Mouse (Mus musculus) spleen, postnatal 4 days (tissue): Measurements from ENCODE around the gene Mical2.
A peak's percentile ranks its signal among the peaks of the same experiment; 100 is the strongest.

ENCODE experiments used
- DNase-seq, 2 experiments: peaks; one replicate each; pipeline ENCODE4 v3.0.0; 2022; ENCODE audit warnings: low spot score in 2 of 2

Mical2 gene

DNA sequence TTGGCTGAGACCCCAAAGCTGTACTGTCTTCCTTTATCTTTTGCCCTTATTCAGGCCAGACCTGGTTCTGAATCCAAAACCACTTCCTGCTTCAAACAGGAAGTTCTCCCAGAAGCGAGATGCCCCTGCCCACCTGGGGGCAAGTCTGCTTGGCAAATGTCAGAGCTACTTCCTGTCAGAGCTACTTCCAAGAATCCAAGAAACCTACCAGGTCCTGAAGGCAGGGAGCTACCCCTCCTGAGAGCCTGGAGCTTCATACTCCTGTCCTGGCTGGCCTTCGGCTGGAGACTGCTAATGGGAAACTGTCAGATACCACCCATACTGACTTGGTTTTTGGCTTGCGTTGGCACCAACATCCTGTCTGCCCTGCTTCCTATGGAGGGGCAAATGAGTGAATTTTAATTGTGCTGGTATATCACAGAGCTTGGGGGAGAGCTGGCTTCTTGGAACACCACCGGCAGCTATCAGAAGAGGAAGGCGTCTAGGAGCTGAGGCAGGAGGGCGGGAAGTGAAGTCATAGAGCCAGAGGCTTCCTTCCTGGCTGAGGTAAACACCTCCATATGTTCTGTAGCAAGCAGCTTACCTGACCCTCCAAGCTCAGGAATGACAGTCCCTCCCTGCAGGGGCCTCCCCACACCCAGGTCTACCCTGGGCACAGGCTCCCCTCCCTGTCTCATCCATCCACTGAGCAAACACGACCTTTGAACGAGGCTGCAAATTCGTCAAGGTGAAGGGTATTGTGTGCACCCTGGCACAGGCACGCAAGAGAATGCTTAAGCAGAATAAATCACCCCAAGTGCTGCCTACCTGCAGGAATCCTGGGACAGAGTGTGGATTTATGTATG lies 17.1 kb upstream of the Mical2 start:
- no peak for DNase-seq

DNA sequence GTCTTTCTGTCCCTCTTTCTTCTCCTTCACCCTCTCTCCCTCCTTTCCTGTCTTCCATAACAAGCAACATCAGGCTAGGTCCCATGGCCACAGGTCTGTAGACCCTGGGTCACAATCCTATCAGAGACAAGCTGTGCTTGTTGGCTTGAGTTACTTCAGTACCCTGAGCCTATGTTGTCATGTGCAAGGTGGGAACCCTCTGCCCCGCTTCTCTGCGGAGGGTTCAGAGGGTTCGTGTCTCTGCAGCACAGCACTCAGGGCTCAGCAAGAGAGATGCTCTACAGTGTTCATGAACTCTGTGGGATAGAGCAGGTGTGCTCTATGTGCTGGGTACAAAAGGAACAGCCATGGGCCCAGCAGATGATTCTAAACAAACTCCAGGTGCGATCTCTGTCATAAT lies 16.0 kb upstream of the Mical2 start:
- DNase-seq, result no peak

DNA sequence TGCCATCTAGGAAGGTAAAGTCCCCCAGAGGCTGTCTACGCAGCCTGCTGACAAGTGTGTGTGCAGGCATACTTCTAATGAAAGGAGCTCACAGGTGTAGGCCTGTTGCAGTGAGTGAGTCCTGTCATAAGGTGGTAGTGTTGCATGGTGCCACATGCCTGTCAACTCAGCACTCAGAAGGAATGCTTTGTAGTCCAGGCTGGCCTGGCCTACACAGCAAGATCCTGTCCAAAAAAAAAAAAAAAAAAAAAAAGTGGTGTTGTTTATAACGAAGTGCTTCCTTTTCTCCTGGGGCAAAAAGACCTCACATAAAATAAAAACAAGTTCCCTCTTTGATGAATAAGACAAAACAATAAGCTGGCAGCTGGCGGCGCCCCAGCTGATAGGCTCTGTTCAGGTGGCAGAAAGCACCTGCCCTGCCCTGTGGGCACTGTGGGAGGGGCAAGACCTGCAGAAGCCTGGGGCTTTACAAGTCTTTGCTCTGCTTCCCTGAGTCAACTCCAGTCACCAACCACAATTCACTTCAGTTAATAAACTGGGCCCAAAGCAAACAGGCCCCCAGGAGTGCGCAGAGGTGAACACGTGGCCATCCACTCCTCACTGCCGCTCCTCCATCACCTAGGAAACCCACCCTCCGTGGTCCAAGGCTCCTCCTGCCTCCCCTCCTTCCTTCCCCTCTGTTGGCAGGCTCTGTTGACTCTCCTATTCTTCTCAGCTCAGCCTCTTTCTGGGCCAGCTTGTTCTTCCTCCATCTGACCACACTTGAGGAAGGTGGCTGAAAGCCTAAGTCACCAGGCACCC lies 12.5 kb upstream of the Mical2 start:
- DNase-seq, result no peak

DNA sequence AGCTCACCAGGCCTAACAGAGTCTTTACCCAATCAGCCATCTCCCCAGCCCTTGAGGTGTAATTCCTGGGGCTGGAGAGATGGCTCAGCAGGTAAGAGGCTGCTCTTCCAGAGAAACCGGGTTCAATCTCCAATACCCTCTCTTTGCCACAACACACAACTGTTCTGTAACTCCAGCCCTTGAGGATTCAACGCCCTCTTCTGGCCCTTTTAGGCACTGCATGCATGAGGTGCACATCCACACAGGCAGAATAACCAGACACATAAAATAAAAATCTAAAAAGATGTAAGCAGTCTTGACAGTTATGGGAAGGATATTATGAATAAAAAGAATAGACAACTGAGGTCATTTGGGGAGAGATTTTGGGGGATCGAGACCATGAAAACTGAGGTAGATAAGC lies 9.8 kb upstream of the Mical2 start:
- DNase-seq, result no peak

DNA sequence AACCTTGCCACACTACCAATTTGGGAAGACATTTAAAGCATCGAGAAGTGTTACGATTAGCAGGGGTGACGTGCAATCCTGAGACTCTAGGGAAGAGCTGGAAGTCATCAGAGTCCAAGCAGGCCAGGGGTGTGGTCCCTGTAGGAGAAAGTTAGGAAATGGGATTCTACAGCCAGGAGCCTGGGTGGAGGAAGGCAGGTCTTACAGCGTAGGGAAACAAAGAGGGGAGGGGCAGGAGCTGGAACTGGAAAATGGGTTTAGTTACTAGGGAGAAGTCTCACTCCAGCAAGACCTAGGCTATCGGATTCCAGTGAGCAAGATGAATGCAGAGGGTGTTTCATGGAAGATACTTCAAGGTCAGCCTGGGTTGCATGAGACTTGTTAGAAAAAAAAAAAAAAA lies 8.9 kb upstream of the Mical2 start:
- DNase-seq, result no peak

DNA sequence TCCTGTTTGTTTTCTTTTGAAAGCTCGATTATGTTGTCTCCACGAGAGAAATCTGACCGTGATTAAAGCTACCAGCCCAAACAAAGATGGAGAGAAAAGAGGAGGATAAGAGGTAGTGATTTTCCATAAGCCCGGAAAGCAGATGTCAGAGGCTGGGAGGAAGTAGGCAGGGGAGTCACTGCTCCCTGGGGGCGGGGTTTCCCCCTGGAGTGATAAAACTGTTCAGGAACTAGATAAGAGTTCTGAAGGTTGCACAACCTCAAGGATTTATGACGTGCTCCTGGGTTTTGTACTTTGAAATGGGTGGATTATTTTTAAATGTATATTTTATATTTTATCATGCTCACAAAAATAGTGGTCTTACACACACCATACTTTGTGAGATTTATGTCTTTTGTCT lies 8.4 kb upstream of the Mical2 start:
- DNase-seq, result no peak

DNA sequence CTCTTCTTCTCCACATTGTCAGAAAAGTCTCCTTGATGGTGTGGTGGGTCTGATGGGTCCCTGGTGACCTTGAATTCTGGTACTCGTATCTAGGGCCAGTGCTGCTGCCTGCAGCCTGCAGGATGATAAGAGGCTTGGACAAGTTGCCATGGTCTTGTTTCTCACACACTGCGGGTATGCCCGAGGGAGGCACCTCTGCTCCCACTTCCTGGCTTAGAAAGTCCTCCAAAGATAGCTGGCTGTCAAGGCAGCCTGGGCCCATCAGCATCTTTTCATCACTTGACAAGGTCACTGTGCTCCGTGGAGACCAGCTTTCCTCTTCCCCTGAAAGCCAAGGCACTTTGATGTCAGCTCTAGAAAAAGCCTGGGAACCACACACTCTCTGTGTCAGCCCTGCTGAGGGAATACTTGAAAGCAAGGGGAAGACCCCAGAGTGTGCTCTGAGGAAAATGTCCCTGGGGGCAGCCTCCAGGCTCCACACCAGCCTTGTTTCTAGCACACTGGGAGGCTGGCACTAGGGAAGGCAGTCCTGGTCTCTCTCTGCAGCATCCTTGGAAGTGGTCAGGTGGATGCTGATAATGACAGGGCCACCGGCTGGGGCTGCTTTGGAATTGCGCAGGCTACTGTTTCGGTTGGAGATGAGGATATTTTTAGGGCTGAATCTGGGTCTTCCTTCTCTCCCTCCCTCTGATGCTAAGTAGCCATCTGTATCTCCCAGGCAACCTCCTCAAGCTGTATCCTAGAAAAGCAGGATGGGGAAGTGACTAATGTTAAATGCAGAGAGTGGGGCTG lies 2.7 kb upstream of the Mical2 start:
- no peak for DNase-seq

DNA sequence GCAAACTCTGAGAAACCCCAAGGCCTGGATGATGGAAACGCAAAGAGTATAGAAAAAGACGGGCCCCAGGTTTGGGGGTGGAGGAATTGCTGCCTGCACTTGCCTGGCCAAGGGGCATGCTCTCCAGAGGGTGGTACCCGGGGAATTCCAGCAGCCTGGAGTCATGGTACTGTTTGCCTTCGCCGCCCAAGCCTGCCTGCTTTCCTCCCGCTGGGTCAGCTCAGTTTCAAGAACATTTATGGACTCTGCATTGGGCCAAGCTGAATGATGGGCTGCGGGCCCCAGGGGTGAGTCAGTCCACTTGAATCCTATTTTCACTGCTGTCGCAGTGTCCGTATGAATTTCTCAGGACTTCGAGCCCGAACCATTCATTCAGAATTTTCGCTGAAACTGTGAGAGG lies 802 bp upstream of the Mical2 start:
- no peak for DNase-seq

DNA sequence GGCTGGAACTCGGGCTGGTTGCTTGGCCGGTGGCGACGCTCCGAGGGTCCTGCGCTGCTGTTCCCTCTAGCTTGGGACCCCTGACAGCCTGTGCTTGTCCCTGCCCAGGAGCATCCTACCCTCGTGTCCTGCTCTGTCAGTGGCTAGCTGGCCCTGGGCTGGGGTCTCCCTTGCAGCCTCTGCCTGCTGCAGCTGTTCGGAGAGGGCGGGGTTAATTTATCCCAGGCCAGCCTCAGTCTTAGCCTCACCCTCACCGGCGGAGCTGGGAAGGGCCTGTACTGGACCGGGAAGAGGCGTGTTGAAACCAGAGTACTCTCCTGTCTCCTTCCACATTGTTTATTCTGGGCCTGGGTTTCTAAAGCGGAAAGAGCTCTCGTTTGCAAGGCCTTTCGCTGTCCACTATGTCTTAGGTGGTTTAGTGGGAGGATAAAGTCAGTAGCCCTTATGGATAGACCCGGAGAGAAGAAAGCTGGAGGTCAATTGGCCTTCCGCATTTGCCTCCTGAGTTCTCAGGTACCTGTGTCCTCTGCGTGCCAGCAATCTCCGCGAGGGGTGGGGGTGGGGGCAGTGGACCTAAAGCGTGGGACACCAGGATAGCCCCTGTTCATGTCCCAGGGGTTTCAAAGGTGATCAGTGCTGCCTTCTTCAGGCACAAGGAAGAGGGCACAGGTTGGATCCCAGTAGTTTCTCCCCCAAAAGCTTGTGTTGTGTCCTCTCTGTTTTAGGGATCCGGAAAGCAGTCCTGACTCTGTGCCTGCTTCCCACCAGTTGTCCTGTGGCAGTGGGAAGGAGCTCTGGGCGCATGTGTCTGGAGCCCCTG lies 1.0 kb downstream of the Mical2 start:
- DNase-seq, result no peak

DNA sequence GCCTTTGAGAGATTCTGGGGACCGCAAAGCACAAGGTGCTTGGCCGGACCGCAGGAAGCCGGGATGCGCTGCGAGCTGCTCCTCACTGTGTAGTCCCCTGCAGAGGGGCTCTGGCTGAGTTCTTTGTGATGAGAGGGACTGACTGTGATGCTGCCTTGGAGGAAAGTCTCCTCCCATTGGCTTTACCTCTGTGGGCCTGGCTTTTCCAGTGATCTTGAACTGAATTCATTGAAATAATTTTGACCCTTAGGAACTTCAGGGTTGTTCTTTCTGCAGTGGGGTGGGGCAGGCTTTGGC lies 1.6 kb downstream of the Mical2 start:
- DNase-seq, result no peak

DNA sequence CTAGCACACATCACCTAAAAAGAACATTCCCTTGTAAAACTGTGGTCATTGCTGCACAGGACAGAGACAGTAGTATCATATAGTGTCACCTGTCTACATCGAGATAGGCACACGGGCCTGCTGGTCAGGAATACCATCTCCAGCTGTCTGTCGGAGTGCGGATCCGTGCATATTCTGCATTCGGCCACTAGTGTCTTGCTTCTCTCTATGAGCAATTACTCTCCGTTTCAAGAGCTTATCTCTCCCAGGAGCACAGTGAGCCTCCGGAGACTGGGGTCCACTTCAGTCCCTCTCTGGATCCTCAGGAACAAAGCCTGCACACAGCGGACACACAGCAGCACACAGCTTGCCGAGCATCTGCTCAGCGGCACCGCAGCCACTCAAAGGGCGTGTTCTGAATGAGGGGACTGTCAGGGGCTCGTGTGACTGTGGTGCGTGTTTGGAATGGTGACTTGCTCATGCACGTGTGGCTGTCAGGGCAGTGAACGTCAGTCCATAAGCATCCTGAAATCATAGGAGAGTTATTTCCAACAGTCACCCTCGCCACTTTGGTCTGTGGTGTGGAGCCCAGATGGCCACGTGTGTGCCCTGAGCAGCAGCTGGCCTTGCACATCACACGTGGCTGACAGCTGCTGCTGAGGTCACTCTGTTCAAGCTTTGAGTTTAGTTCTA lies 3.3 kb downstream of the Mical2 start:
- DNase-seq, result no peak

DNA sequence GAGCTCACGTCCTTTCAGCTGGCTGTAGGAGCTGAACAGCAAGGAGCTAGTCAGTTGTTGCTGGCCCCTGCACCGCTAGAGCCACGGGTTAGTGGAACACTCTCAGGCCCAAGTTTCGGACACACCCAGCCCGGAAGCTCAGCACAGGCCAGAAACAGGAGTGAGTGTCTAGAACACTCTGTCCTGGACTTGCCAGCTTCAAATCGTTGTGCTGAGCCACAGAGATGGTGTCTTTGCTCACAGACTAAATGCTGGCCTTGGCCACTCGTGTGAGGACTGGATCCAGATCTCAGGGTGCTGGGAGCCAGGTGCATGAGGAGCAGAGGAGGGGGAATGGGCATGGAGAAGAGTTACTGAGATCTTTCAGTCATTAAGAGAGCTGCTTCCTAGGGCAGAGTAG lies 6.1 kb downstream of the Mical2 start:
- no peak for DNase-seq

DNA sequence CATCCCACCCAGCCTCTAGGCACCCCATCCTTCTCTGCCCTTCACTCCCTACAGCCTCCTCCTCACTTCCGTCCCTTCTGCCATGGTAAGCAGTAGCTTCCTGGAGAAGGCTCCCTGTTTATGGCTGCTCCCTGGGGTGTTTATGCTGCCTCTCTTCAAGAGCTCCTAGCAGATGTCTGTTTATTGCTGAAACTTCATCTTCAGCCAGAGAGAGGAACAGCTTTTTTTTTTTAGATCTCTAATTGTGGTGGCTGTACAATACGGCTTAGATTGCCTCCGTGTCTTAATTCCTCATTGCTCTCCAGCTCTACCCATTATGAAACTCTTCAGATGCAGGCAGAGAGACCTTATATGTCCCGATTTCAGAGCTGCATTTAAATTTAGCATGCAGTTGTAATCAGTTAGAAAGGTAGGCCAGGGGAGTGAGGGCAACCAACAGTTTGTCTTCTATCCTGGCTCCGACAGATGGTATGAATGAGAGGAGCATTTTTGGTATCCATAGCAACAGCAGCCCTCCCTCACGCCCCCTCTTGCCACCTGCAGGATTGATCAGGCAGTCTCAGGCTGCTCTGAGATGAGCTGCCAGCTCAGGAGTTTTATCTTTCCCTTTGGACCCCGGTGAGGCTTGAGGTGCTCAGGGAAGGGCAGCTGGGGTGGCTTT lies 7.8 kb downstream of the Mical2 start:
- DNase-seq, result no peak

DNA sequence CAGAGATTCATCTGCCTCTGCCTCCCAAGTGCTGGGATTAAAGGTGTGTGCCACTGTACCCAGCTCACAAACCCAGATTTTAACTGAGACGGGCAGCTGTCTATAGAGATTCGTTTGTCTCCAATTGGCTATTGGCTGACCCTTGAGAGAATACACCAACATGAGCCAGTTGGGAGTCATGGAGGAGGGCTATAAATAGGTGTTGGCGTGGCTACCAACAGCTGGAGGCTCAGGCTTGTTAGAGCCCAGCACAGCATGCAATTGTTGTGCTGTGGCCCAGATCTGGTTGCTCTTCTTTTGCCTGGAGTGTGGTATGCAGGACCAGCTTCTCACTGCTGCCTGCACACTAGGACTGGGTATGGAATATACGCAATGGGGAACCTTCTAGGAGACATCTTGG lies 8.8 kb downstream of the Mical2 start:
- DNase-seq, result no peak

DNA sequence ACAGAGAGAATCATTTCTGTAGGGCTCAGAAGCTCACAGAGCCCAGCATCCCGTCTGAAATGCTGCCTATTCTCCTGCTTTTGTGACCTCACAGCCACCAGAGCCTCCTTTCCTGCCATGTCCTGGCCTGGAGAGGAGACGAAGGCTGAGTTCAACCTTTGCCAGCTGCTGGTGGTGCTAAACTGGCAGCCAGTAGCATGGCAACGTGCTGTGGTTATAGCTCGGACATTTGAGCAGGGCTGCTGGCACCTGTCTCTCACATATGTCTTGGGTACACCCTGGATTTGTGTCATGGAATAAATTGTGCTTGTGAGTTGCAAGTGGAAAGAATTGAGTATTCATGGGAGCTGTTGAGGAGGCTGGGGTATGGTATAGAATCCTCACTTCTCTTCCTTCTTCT lies 9.8 kb downstream of the Mical2 start:
- no peak for DNase-seq

DNA sequence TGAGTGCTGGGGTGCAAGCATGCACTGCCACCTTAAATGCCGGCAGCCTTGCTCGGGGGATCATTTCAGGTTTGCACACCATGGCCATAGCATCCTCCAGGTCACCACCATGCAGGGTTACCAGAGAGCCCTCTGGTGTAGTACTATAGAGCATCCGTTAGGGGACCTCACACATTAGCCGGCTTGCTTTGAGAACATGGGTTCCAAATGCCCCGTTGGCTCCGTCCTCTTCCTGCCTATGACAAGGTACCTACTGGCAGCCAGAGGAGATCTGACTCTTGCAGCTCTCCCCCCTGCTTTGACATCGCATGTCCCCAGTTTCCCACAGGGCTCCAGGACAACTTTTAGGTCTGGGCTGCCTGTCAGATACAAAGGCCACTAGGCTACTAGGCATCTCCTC lies 11.6 kb downstream of the Mical2 start:
- DNase-seq, result no peak

DNA sequence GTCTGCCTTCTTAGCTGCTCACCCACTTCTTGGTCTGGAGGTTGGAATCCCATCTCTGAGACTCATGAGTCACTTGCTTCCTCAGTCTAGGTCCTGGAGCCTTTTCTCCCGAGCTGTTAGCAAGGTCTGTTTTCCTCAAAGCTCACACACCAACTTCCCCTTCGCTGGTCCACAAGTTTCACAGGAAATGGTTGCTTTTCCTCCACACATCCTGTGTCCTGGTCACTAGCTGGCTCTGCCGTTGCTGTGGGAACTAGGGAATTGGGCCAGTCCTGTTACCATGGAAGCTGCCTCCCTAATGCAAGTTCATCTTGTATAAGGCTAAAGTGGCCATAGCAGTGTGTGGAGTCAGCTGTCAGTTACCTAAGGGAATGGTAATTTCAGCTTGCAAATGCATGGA lies 12.2 kb downstream of the Mical2 start:
- DNase-seq, result no peak

DNA sequence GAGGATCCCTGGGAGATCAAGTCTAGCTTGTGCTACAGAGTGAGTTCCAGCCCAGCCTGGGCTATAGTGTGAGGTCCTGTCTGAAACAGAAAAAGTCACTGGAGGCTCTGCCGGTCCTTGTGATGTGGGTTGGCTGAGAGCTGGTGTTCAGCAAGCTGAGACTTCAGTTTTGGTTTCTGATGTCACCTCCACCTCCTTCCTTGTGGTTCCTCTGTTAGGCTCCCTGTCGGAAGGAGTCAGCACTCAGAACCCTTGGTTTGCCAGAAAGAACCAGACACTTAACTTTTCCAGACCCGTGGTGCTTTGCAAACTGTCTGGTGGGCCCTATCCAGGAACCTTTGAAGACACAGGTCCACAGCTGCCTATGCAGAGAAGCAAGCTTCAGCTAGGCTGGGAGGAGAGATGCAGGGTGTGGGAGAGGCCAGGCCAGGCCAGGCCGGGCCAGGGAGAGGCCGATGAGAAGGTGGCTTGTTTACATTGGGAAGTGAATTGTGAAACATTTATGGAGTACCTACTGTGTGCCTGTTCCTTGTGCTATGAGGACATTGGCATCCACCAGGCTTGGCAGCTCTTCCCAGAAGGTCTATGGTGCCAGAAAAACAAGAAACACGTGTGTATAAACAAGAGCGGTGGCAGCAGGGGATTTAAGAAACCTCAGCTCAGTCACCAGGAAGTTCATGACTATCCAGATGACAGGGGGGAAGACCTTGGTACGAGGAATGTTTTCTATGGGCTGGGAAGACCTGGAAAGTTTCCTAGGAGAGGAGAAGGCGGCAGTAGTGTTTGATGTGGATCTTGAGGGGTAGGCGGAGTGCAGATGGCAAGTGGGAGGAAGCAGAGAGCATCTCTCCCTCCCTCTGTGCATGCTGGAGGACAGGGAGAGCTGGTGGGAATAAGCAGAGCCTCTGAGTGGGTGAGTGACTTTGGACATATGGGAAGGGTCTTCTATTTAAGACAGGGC lies 13.4 kb downstream of the Mical2 start:
- DNase-seq, result peak; percentile 68 to 76

DNA sequence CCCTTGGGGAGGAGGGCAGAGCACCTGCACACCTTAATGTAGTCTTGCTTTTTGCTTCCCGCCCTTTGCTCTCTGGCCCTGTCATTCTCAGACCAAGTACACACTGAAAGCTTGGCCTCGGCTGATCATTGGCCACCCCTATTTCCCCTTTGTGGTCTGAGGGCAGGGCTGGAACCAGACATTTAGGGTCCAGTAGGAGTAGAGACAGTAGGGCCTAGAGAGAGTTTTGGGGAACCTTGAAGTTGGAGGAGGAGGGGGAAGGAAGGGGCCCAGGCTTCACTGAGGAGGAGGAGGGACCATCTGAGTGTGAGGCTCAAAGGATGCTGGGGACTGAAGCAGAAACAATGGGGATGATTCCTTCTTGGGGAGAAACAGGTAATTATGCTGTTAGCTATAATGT lies 15.1 kb downstream of the Mical2 start:
- DNase-seq, result no peak
